Mouse (Mus musculus): ENCODE results near the gene Gm11596. TPM values are rescaled to one million over a fixed set of nuclear protein-coding genes. Genes with fewer than 3 reads are reported as not detected.
"Not testable (repeated sequence)": the region's sequence is repeated elsewhere in the genome, so short reads cannot be mapped to it uniquely, and the experiment has no call there.

Gene Gm11596
- polyA plus RNA-seq (2016; fragmentation: Nextera tagmentation; extraction: Ambion mirVana) = not detected in 2 replicates

DNA sequence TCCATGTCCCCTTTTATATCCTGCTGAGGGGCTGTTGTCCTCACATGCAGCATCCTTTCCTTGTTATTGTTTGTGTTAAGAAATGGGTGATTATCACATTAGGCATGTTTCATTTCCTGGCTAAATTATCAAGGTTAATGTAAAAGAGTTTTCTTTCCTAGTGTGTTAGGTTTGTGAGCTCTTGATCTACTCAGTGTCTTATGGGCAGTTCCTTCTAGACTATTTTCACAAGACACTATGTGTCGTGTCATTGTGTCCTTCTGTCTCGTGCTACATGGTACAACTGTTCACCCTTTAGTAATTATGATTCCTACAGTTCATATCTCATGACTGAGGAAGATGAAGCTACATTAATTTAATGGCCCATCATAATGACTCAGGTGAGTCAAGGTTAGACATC is at the start of gene Gm11596:
Gm11596 (minus strand) TSS at position 101 of the 400 bp plus-strand sequence.
- WGBS = 70% methylated on average over 2 of the region's 2 CpGs
- Histone ChIP-seq H3K4me1 (replicated peaks) (no peaks in the 10 kb centered on the region), H3K4me2 (no peak within 1 kb of the TSS), H3K9me3 (replicated peaks) (no peaks in the 10 kb centered on the region), H3K4me3 (no peak within 1 kb of the TSS), H3K27ac (ENCODE audit: poor library complexity, severe bottlenecking) (no peak within 1 kb of the TSS), H3K36me3 (no peaks in the 10 kb centered on the region), H3K9ac (no peak within 1 kb of the TSS), H3K27me3 (replicated peaks) (no peaks in the 10 kb centered on the region; the same call in 1 of the 2 replicates)
- ATAC-seq (ENCODE audit: insufficient number of reproducible peaks, low FRiP score) = no peak

DNA sequence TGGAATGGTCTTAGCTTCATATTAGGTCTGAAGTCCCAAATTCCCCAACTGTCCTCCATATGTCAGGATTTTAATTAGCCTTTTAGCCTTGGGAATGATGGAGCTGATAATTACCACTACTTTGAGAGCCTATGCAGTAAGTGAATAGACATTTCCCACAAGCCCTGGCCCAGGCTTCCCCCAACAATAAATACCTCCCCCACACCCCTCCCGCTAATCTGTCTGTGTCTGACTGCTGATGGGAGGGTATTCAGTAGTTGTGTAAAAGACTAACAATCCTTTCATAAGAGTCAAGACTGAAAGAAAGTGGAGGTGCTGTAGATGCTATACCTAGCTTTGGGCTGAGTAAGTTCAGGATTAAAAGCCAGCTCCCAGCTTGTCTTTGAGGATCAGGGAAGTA is 48.9 kb upstream of the Gm11596 start:
- Histone ChIP-seq H3K27me3 (replicated peaks) (no peaks in the 10 kb centered on the region), H3K4me1 (replicated peaks) (no peaks in the 10 kb centered on the region), H3K9ac (no peak overlapping the region), H3K36me3 (no peaks in the 10 kb centered on the region), H3K4me3 (no peak overlapping the region), H3K4me2 (no peak overlapping the region), H3K27ac (ENCODE audit: poor library complexity, severe bottlenecking) (no peak overlapping the region), H3K9me3 (replicated peaks) (0 out of 2 replicates have a peak, but pooled peaks cover 4% of the 10 kb centered on the region)
- 67% methylated on average over 1 of the region's 1 CpGs for WGBS
- ATAC-seq (ENCODE audit: insufficient number of reproducible peaks, low FRiP score) = no peak

DNA sequence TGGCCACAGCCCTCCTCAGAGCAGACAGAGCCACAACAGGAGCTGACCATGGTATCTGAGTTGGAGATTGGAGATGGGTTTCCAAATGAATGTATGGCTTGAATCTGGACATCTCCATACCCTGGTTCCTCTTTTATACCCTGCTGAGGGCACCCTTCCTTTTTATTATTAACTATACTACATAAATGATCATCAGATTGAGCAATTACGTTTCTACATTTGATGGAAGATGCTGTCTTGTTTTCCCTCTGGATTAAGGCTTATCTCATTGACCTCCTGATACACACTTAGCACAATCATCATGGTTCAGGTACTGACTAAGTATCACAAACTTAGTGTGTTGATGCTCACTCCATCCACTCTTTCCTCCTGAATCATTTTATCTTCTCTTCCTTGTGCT is 44.7 kb upstream of the Gm11596 start, which contains the start of gene 2300003K06Rik:
2300003K06Rik (minus strand) TSS at position 101 of the 400 bp plus-strand sequence.
- H3K9me3 ChIP-seq (replicated peaks) = 0 out of 2 replicates have a peak, but pooled peaks cover 4% of the 10 kb centered on the region
- ATAC-seq (ENCODE audit: insufficient number of reproducible peaks, low FRiP score) = no peak
- no peak within 1 kb of the TSS for H3K4me2 ChIP-seq
- no peak within 1 kb of the TSS for H3K27ac ChIP-seq (ENCODE audit: poor library complexity, severe bottlenecking)
- H3K36me3 ChIP-seq = no peaks in the 10 kb centered on the region
- no peaks in the 10 kb centered on the region for H3K4me1 ChIP-seq (replicated peaks)
- 74% methylated on average over 1 of the region's 1 CpGs for WGBS
- H3K4me3 ChIP-seq = no peak within 1 kb of the TSS
- no peak within 1 kb of the TSS for H3K9ac ChIP-seq
- no peaks in the 10 kb centered on the region for H3K27me3 ChIP-seq (replicated peaks)

DNA sequence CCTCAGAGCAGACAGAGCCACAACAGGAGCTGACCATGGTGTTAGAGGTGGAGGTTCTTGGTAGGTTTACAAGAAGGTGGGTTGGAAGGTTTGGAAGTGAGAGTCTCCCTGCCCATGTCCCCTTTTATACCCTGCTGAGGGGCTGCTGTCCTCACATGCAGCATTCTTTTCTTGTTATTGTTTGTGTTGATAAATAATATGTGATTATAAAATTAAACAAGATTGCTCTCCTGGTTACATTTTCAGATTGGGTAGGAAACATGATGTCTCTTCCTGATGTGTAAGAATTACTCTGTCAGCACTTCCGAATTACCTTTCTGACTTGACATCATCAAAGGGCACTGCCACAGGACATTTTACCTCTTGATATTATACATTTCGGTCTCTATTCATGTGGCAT is 22.3 kb upstream of the Gm11596 start, which contains the start of gene Gm11564:
Gm11564 (minus strand) TSS at position 101 of the 400 bp plus-strand sequence.
- 77% methylated on average over 2 of the region's 2 CpGs for WGBS
- not testable (repeated sequence) for H3K27ac ChIP-seq (ENCODE audit: poor library complexity, severe bottlenecking); H3K4me3 ChIP-seq; H3K36me3 ChIP-seq; H3K9ac ChIP-seq; H3K9me3 ChIP-seq (replicated peaks); ATAC-seq (ENCODE audit: insufficient number of reproducible peaks, low FRiP score); H3K4me2 ChIP-seq; H3K4me1 ChIP-seq (replicated peaks); H3K27me3 ChIP-seq (replicated peaks)

DNA sequence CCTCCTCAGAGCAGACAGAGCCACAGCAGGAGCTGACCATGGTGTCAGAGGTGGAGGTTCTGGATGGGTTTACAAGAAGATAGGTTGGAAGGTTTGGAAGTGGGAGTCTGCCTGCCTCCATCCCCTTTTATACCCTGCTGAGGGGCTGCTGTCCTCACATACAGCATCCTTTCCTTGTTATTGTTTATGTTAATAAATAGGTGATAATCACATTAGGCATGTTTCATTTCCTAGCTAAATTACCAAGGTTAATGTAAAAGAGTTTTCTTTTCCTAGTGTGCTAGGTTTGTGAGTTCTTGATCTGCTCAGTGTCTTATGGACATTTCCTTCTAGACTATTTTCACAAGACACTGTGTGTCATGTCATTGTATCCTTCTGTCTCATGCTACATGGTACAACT is 16.5 kb upstream of the Gm11596 start, which contains the start of gene Krtap4-13:
Krtap4-13 (minus strand) TSS at position 101 of the 400 bp plus-strand sequence.
- not testable (repeated sequence) for H3K9me3 ChIP-seq (replicated peaks); H3K27me3 ChIP-seq (replicated peaks); H3K4me2 ChIP-seq; H3K36me3 ChIP-seq; H3K27ac ChIP-seq (ENCODE audit: poor library complexity, severe bottlenecking); H3K9ac ChIP-seq; ATAC-seq (ENCODE audit: insufficient number of reproducible peaks, low FRiP score); H3K4me1 ChIP-seq (replicated peaks); H3K4me3 ChIP-seq

DNA sequence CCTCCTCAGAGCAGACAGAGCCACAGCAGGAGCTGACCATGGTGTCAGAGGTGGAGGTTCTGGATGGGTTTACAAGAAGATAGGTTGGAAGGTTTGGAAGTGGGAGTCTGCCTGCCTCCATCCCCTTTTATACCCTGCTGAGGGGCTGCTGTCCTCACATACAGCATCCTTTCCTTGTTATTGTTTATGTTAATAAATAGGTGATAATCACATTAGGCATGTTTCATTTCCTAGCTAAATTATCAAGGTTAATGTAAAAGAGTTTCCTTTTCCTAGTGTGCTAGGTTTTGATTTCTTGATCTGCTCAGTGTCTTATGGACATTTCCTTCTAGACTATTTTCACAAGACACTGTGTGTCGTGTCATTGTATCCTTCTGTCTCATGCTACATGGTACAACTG is 11.1 kb upstream of the Gm11596 start, which contains the start of gene Gm11554:
Gm11554 (minus strand) TSS at position 101 of the 400 bp plus-strand sequence.
- H3K9me3 ChIP-seq (replicated peaks) = not testable (repeated sequence)
- WGBS = no CpG with 5 or more reads among the region's 1 CpGs

DNA sequence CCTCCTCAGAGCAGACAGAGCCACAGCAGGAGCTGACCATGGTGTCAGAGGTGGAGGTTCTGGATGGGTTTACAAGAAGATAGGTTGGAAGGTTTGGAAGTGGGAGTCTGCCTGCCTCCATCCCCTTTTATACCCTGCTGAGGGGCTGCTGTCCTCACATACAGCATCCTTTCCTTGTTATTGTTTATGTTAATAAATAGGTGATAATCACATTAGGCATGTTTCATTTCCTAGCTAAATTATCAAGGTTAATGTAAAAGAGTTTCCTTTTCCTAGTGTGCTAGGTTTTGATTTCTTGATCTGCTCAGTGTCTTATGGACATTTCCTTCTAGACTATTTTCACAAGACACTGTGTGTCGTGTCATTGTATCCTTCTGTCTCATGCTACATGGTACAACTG is 5.6 kb upstream of the Gm11596 start, which contains the start of gene Gm11569:
Gm11569 (minus strand) TSS at position 101 of the 400 bp plus-strand sequence.
- not testable (repeated sequence) for H3K9ac ChIP-seq; H3K4me2 ChIP-seq; ATAC-seq (ENCODE audit: insufficient number of reproducible peaks, low FRiP score); H3K4me3 ChIP-seq; H3K27me3 ChIP-seq (replicated peaks); H3K4me1 ChIP-seq (replicated peaks); H3K27ac ChIP-seq (ENCODE audit: poor library complexity, severe bottlenecking); H3K9me3 ChIP-seq (replicated peaks); H3K36me3 ChIP-seq
- no CpG with 5 or more reads among the region's 1 CpGs for WGBS

More for the DNA sequence above, 11.1 kb upstream of the Gm11596 start, which contains the start of gene Gm11554:
- not testable (repeated sequence) for H3K4me3 ChIP-seq; H3K27ac ChIP-seq (ENCODE audit: poor library complexity, severe bottlenecking); H3K9ac ChIP-seq; H3K4me2 ChIP-seq; ATAC-seq (ENCODE audit: insufficient number of reproducible peaks, low FRiP score); H3K27me3 ChIP-seq (replicated peaks); H3K4me1 ChIP-seq (replicated peaks); H3K36me3 ChIP-seq

DNA sequence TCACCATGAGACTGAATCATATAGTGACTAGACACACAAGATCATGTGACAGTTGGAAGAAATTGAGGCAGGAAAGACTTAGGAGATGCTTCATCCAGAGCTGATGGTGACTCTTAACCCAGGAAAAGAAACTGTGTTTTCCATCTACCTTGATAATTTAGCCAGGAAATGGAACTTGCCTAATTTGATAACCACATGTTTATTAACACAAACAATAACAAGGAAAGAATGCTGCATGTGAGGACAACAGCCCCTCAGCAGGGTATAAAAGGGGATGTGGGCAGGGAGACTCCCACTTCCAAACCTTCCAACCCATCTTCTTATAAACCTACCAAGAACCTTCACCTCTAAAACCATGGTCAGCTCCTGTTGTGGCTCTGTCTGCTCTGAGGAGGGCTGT is 8.4 kb downstream of the Gm11596 start, which contains the start of gene Krtap4-9:
Krtap4-9 (plus strand) TSS at position 301 of the 400 bp plus-strand sequence.
- H3K4me1 ChIP-seq (replicated peaks); H3K9ac ChIP-seq; H3K36me3 ChIP-seq; H3K27ac ChIP-seq (ENCODE audit: poor library complexity, severe bottlenecking); ATAC-seq (ENCODE audit: insufficient number of reproducible peaks, low FRiP score); H3K4me2 ChIP-seq; H3K27me3 ChIP-seq (replicated peaks); H3K4me3 ChIP-seq; H3K9me3 ChIP-seq (replicated peaks): not testable (repeated sequence)

DNA sequence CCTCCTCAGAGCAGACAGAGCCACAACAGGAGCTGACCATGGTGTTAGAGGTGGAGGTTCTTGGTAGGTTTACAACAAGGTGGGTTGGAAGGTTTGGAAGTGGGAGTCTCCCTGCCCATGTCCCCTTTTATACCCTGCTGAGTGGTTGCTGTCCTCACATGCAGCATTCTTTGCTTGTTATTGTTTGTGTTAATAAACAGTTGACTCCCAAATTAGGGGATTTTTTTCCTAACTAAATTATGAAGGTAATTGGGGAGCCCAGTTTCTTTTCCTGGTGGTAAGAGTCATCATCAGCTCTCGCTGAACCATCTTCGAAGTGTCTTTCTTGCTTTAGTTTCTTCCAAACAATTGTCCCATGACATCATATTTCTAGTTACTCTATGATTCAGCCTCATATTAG is 12.7 kb downstream of the Gm11596 start, which contains the start of gene Krtap4-8:
Krtap4-8 (minus strand) TSS at position 101 of the 400 bp plus-strand sequence.
- Histone ChIP-seq H3K27ac (ENCODE audit: poor library complexity, severe bottlenecking) (no peak within 1 kb of the TSS), H3K4me2 (no peak within 1 kb of the TSS), H3K4me3 (no peak within 1 kb of the TSS), H3K9me3 (replicated peaks) (no peaks in the 10 kb centered on the region), H3K9ac (no peak within 1 kb of the TSS), H3K36me3 (no peaks in the 10 kb centered on the region), H3K27me3 (replicated peaks) (no peaks in the 10 kb centered on the region), H3K4me1 (replicated peaks) (peaks cover 5% of the 10 kb centered on the region; the same call in 1 of the 2 replicates)
- no peak for ATAC-seq (ENCODE audit: insufficient number of reproducible peaks, low FRiP score)
- 87% methylated on average over 2 of the region's 2 CpGs for WGBS

DNA sequence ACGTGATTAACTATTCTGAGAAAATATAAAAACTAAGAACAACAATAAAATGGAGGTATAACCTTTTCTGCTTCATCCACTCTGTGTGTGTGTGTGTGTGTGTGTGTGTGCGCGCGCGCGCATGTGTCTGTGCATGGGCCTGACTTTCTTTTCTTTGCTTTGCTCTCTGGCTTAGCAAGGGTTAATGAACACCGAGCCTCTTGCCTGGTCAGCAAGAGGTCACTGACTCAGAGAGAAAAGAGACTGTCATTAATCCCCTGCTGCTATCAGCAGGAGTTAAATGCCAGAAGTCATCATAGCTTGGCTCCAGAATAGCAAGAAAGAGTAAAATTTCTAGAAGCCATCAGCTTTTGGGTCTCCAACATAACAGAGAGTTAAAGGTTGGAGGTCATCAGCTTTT is 14.9 kb downstream of the Gm11596 start:
- 68% methylated on average over 7 of the region's 7 CpGs for WGBS

DNA sequence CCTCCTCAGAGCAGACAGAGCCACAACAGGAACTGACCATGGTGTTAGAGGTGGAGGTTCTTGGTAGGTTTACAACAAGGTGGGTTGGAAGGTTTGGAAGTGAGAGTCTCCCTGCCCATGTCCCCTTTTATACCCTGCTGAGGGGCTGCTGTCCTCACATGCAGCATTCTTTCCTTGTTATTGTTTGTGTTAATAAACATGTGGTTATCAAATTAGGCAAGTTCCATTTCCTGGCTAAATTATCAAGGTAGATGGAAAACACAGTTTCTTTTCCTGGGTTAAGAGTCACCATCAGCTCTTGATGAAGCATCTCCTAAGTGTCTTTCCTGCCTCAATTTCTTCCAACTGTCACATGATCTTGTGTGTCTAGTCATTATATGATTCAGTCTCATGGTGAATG is 20.5 kb downstream of the Gm11596 start, which contains the start of gene Gm11595:
Gm11595 (minus strand) TSS at position 101 of the 400 bp plus-strand sequence.
- H3K36me3 ChIP-seq; H3K9me3 ChIP-seq (replicated peaks); ATAC-seq (ENCODE audit: insufficient number of reproducible peaks, low FRiP score); H3K9ac ChIP-seq; H3K4me2 ChIP-seq; H3K4me3 ChIP-seq; H3K27ac ChIP-seq (ENCODE audit: poor library complexity, severe bottlenecking); H3K4me1 ChIP-seq (replicated peaks); H3K27me3 ChIP-seq (replicated peaks): not testable (repeated sequence)

More for the DNA sequence above, 14.9 kb downstream of the Gm11596 start:
- Histone ChIP-seq H3K27ac (ENCODE audit: poor library complexity, severe bottlenecking) (no peak overlapping the region), H3K27me3 (replicated peaks) (no peaks in the 10 kb centered on the region), H3K4me2 (no peak overlapping the region), H3K36me3 (no peaks in the 10 kb centered on the region), H3K9me3 (replicated peaks) (no peaks in the 10 kb centered on the region), H3K9ac (no peak overlapping the region), H3K4me3 (no peak overlapping the region), H3K4me1 (replicated peaks) (peaks cover 5% of the 10 kb centered on the region; the same call in 1 of the 2 replicates)
- no peak for ATAC-seq (ENCODE audit: insufficient number of reproducible peaks, low FRiP score)

DNA sequence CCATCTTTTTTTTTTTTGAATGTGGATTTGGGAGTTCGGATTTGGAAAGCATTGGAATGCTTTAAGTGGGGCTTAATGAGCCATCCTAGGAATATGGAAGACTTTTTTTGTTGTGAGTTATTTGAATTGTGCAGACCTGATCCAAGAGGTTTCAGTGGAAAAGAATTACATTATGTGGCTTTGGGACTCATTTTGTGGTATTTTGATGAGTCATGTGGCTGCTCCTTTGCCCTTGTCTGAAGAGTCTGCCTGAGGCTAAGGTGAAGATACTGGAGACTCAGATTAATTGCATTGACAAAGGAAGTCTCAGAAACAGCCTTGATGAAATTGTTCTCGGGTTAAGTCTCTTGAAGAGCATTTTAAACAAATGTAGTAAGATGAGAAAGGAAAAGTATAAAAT is 24.9 kb downstream of the Gm11596 start:
- Histone ChIP-seq H3K4me1 (replicated peaks) (no peaks in the 10 kb centered on the region), H3K4me3 (no peak overlapping the region), H3K36me3 (no peaks in the 10 kb centered on the region), H3K9me3 (replicated peaks) (no peaks in the 10 kb centered on the region), H3K27ac (ENCODE audit: poor library complexity, severe bottlenecking) (no peak overlapping the region), H3K9ac (no peak overlapping the region), H3K27me3 (replicated peaks) (0 out of 2 replicates have a peak, but pooled peaks cover 4% of the 10 kb centered on the region), H3K4me2 (no peak overlapping the region)
- WGBS = 72% methylated on average over 2 of the region's 2 CpGs
- no peak for ATAC-seq (ENCODE audit: insufficient number of reproducible peaks, low FRiP score)
